Comparison of ENCODE assay signal across 7 mouse cellular contexts in the genomic region with DNA sequence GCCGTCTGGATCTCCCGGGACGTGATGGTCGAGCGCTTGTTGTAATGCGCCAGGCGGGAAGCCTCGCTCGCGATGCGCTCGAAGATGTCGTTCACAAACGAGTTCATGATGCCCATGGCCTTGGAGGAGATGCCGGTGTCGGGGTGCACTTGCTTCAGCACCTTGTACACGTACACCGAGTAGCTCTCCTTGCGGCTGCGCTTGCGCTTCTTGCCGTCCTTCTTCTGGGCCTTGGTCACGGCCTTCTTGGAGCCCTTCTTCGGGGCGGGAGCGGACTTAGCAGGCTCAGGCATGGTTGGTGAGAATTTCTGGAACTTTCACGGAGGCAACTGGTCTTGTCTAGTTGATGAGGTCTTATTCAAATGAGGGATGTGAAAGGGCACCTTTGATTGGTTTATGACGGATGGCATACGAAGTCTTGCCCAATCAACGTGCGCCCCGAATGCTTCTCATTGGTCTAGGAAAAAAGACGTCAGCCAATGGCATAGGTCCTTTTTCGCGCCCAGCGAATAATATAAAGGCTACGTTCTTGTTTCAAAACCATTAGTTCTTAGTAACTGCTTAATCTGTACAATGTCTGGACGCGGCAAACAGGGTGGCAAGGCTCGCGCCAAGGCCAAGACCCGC. TPM values are rescaled to one million over a fixed set of nuclear protein-coding genes. Genes with fewer than 3 reads are reported as not detected.
DNase-seq lines count a peak whose midpoint lies in the region; ATAC-seq lines count a peak whose summit lies in the region.
"Not testable (repeated sequence)": the region's sequence is repeated elsewhere in the genome, so short reads cannot be mapped to it uniquely, and the experiment has no call there.

Gene Hist1h2bf (minus strand): TSS at position 299 of the 627 bp plus-strand sequence.
Gene Hist1h2ad (plus strand): TSS at position 484 of the 627 bp plus-strand sequence.

- DNase-seq in adrenal gland, postnatal 4 days (ENCODE audit: low spot score in 2 of 2), result peak; percentile 49 to 79
- peak; percentile 82 to 91 for DNase-seq in heart, adult 18-20 months
- DNase-seq in kidney, adult 18-20 months, result peak; percentile 68
- DNase-seq in limb, embryonic 10.5 days (ENCODE audit: low spot score), result peak; percentile 84
- peak; percentile 91 for DNase-seq in skeletal muscle tissue, adult 2 months (ENCODE audit: low read depth, low spot score)

- 0% methylated on average over 41 of the region's 42 CpGs for WGBS in embryonic facial prominence, embryonic 13.5 days
- WGBS in limb, embryonic 10.5 days, result 1% methylated on average over 42 of the region's 42 CpGs
- WGBS in midbrain, embryonic 12.5 days, result under 1% methylated on average over 42 of the region's 42 CpGs

- not testable (repeated sequence) for H3K36me3 ChIP-seq in embryonic facial prominence, embryonic 13.5 days; limb, embryonic 10.5 days; midbrain, embryonic 12.5 days

- H3K4me1 ChIP-seq in embryonic facial prominence, embryonic 13.5 days, result peaks cover 19% of the 10 kb centered on the region
- peaks cover 26% of the 10 kb centered on the region for H3K4me1 ChIP-seq in limb, embryonic 10.5 days
- peaks cover 32% of the 10 kb centered on the region for H3K4me1 ChIP-seq in midbrain, embryonic 12.5 days

- H3K9ac ChIP-seq in embryonic facial prominence, embryonic 13.5 days, result peak within 1 kb of the TSS; percentile 85
- H3K9ac ChIP-seq in midbrain, embryonic 12.5 days (replicated peaks), result peak within 1 kb of the TSS; percentile 46; the same call in 1 of the 2 replicates

- H3K27me3 ChIP-seq in embryonic facial prominence, embryonic 13.5 days; limb, embryonic 10.5 days (ENCODE audit: low read depth, poor library complexity, severe bottlenecking); midbrain, embryonic 12.5 days: not testable (repeated sequence)

- H3K27ac ChIP-seq in embryonic facial prominence, embryonic 13.5 days, result peak within 1 kb of the TSS; percentile 96
- peak within 1 kb of the TSS; percentile 91 for H3K27ac ChIP-seq in limb, embryonic 10.5 days
- peak within 1 kb of the TSS; percentile 87 for H3K27ac ChIP-seq in midbrain, embryonic 12.5 days (replicated peaks)

- H3K4me2 ChIP-seq in embryonic facial prominence, embryonic 13.5 days, result peak within 1 kb of the TSS; percentile 75
- peak within 1 kb of the TSS; percentile 68 for H3K4me2 ChIP-seq in midbrain, embryonic 12.5 days (replicated peaks)

- not testable (repeated sequence) for H3K9me3 ChIP-seq in embryonic facial prominence, embryonic 13.5 days; limb, embryonic 10.5 days (replicated peaks); midbrain, embryonic 12.5 days

- peak; percentile 87 for ATAC-seq in embryonic facial prominence, embryonic 13.5 days (ENCODE audit: insufficient number of reproducible peaks, insufficient read depth, low FRiP score, low TSS enrichment, low read depth)
- peak; percentile 89 for ATAC-seq in midbrain, embryonic 12.5 days (ENCODE audit: low FRiP score, low read depth)

- H3K4me3 ChIP-seq in embryonic facial prominence, embryonic 13.5 days, result peak within 1 kb of the TSS; percentile 54
- peak within 1 kb of the TSS; percentile 56 for H3K4me3 ChIP-seq in limb, embryonic 10.5 days
- H3K4me3 ChIP-seq in midbrain, embryonic 12.5 days, result peak within 1 kb of the TSS; percentile 47

RNA-seq across cellular contexts. Expression of gene Hist1h2bf, which starts in this region (rescaled TPM):
- 100 to 1,000 TPM; 297 to 360 TPM for total RNA-seq in adrenal gland, postnatal 4 days (2021)
- polyA plus RNA-seq in embryonic facial prominence, embryonic 13.5 days (2015; fragmentation: Nextera tagmentation; extraction: Ambion mirVana), result 12.2 and 13.4 TPM in 2 replicates
- 10 to 100 TPM; 10.2 to 10.9 TPM for total RNA-seq in heart, adult 18-20 months (2021)
- 2.4 and 3.5 TPM in 2 replicates for polyA plus RNA-seq in limb, embryonic 10.5 days (2016; fragmentation: Nextera tagmentation; extraction: Ambion mirVana)
- polyA plus RNA-seq in midbrain, embryonic 12.5 days (2016; fragmentation: Nextera tagmentation; extraction: Ambion mirVana), result 4.5 and 5.1 TPM in 2 replicates

RNA-seq across cellular contexts. Expression of gene Hist1h2ad, which starts in this region (rescaled TPM):
- 10 to 100 TPM; 63.5 to 64.6 TPM for total RNA-seq in adrenal gland, postnatal 4 days (2021)
- polyA plus RNA-seq in embryonic facial prominence, embryonic 13.5 days (2015; fragmentation: Nextera tagmentation; extraction: Ambion mirVana), result 1.7 and 3.1 TPM in 2 replicates
- 1 to 10 TPM; 2.0 to 4.1 TPM for total RNA-seq in heart, adult 18-20 months (2021)
- polyA plus RNA-seq in limb, embryonic 10.5 days (2016; fragmentation: Nextera tagmentation; extraction: Ambion mirVana), result 1.3 and 3.9 TPM in 2 replicates
- polyA plus RNA-seq in midbrain, embryonic 12.5 days (2016; fragmentation: Nextera tagmentation; extraction: Ambion mirVana), result 1.8 and 2.5 TPM in 2 replicates

Comparison
In these comparisons a context has a peak if more than half of its experiments do, and no peak if none do; other contexts are left out.
1. Peak in every context shown above with its lines: DNase-seq, ATAC-seq, H3K4me3 ChIP-seq and H3K27ac ChIP-seq.
2. RNA of gene Hist1h2bf (total RNA-seq): 297 to 360 TPM in adrenal gland, postnatal 4 days; 10.2 to 10.9 TPM in heart, adult 18-20 months; every median in the first group is over 10 times any median in the second.
3. RNA of gene Hist1h2ad (total RNA-seq): 63.5 to 64.6 TPM in adrenal gland, postnatal 4 days; 2.0 to 4.1 TPM in heart, adult 18-20 months; every median in the first group is over 10 times any median in the second.